Mouse (Mus musculus) lung, embryonic 16.5 days (tissue): ENCODE results near the gene Hoxb4. TPM values are rescaled to one million over a fixed set of nuclear protein-coding genes. Genes with fewer than 3 reads are reported as not detected.
A peak's percentile ranks its signal among the peaks of the same experiment; 100 is the strongest.

Experiments used
- ATAC-seq: fragments of 200-750 bp; cut with Nextera tagmentation; 2 replicates; pipeline ENCODE4 v1.8.0; 2017; ENCODE audit warnings: low read depth, mild to moderate bottlenecking, moderate library complexity
- H3K27ac ChIP-seq: fragments of 300-500 bp; sonication (generic); 2 replicates; pipeline ENCODE4 v1.5.1; 2014; ENCODE audit warnings: mild to moderate bottlenecking, control low read depth, low read length
- H3K27me3 ChIP-seq: fragments of 300-500 bp; sonication (generic); 2 replicates; pipeline ENCODE4 v1.6.1; 2014; ENCODE audit warnings: low read depth, low read length, mixed read lengths; ENCODE audit not compliant: control insufficient read depth, insufficient read depth
- H3K36me3 ChIP-seq: fragments of 300-500 bp; sonication (generic); 2 replicates; pipeline ENCODE4 v1.6.1; 2014; ENCODE audit warnings: low read length; ENCODE audit not compliant: control insufficient read depth, insufficient read depth
- H3K4me1 ChIP-seq: fragments of 300-500 bp; sonication (generic); replicated peaks from 2 replicates; pipeline ENCODE4 v1.6.1; 2014; ENCODE audit warnings: low read length, mixed read lengths; ENCODE audit not compliant: control insufficient read depth, insufficient read depth
- H3K4me2 ChIP-seq: fragments of 300-500 bp; sonication (generic); 2 replicates; pipeline ENCODE4 v1.6.1; 2014; ENCODE audit warnings: low read depth, low read length, control low read depth
- H3K4me3 ChIP-seq: fragments of 300-500 bp; sonication (generic); 2 replicates; pipeline ENCODE4 v1.5.1; 2014; ENCODE audit warnings: mild to moderate bottlenecking, low read length, control low read depth
- H3K9ac ChIP-seq: fragments of 300-500 bp; sonication (generic); 2 replicates; pipeline ENCODE4 v1.6.1; 2014; ENCODE audit warnings: low read length, control low read depth
- H3K9me3 ChIP-seq: fragments of 300-500 bp; sonication (generic); 2 replicates; pipeline ENCODE4 v1.6.1; 2016; ENCODE audit warnings: low read length; ENCODE audit not compliant: control insufficient read depth
- WGBS: fragments of 180-500 bp; shearing (Covaris S2); extraction: QIAGEN DNeasy Blood & Tissue Kit; methylation state at CpG from one replicate; pipeline ENCODE4 v1.1.7; 2014; 5-methylcytosine and 5-hydroxymethylcytosine counted together
- polyA plus RNA-seq: library from polyadenylated mRNA; unstranded; fragments of >200 nt; fragmentation: Nextera tagmentation; extraction: Ambion mirVana; gene quantifications from 2 replicates; pipeline ENCODE4 v1.2.1, GENCODE M21; 2015

Gene Hoxb4
- polyA plus RNA-seq, 1 experiment from 2014 or later = 3.4 TPM

- no peaks in the 10 kb centered on the region for H3K36me3 ChIP-seq
- peak within 1 kb of the TSS; percentile 75 for H3K4me3 ChIP-seq
- peaks cover 31% of the 10 kb centered on the region for H3K4me1 ChIP-seq
- H3K4me2 ChIP-seq = peak within 1 kb of the TSS; percentile 65
- peaks cover 20% of the 10 kb centered on the region for H3K27me3 ChIP-seq
- ATAC-seq = no peak
- H3K27ac ChIP-seq = peak within 1 kb of the TSS; percentile 87
- no peaks in the 10 kb centered on the region for H3K9me3 ChIP-seq
- H3K9ac ChIP-seq = peak within 1 kb of the TSS; percentile 63
- WGBS = 24% methylated on average over 2 of the region's 2 CpGs
These were observed 32.2 kb downstream of the Hoxb4 start, which contains the start of gene Hoxb2 for GRCm38 (mm10) chr11:96350341-96350624. Gene Hoxb2, plus strand, starts transcription at chr11:96350525.

GRCm38 (mm10) chr11:96350791-96351190, 32.7 kb downstream of the Hoxb4 start:
- no peak for ATAC-seq
- WGBS = 45% methylated on average over 2 of the region's 2 CpGs
- Histone ChIP-seq H3K36me3 (no peaks in the 10 kb centered on the region), H3K4me1 (peaks cover 26% of the 10 kb centered on the region), H3K9ac (peak overlapping the region; percentile 63), H3K9me3 (no peaks in the 10 kb centered on the region), H3K4me3 (no peak overlapping the region), H3K27me3 (peaks cover 18% of the 10 kb centered on the region), H3K27ac (peak overlapping the region; percentile 84), H3K4me2 (peak overlapping the region; percentile 65)

- peak overlapping the region; percentile 63 for H3K9ac ChIP-seq
- H3K4me3 ChIP-seq = peak overlapping the region; percentile 75
- H3K9me3 ChIP-seq = no peaks in the 10 kb centered on the region
- ATAC-seq = peak; percentile 29
- H3K27me3 ChIP-seq = peaks cover 12% of the 10 kb centered on the region
- 12% methylated on average over 11 of the region's 11 CpGs for WGBS
- H3K27ac ChIP-seq = peak overlapping the region; percentile 84
- H3K36me3 ChIP-seq = no peaks in the 10 kb centered on the region
- peaks cover 22% of the 10 kb centered on the region for H3K4me1 ChIP-seq
- peak overlapping the region; percentile 65 for H3K4me2 ChIP-seq
These were observed 33.2 kb downstream of the Hoxb4 start for GRCm38 (mm10) chr11:96351312-96351711.

GRCm38 (mm10) chr11:96351831-96352230, 33.8 kb downstream of the Hoxb4 start:
- peak overlapping the region; percentile 84 for H3K27ac ChIP-seq
- no peaks in the 10 kb centered on the region for H3K36me3 ChIP-seq
- ATAC-seq = peak; percentile 73
- H3K4me1 ChIP-seq = peaks cover 22% of the 10 kb centered on the region
- H3K9ac ChIP-seq = peak overlapping the region; percentile 92
- H3K9me3 ChIP-seq = no peaks in the 10 kb centered on the region
- peak overlapping the region; percentile 65 for H3K4me2 ChIP-seq
- WGBS = under 1% methylated on average over 22 of the region's 22 CpGs
- H3K4me3 ChIP-seq = peak overlapping the region; percentile 75
- H3K27me3 ChIP-seq = peaks cover 12% of the 10 kb centered on the region

DNA sequence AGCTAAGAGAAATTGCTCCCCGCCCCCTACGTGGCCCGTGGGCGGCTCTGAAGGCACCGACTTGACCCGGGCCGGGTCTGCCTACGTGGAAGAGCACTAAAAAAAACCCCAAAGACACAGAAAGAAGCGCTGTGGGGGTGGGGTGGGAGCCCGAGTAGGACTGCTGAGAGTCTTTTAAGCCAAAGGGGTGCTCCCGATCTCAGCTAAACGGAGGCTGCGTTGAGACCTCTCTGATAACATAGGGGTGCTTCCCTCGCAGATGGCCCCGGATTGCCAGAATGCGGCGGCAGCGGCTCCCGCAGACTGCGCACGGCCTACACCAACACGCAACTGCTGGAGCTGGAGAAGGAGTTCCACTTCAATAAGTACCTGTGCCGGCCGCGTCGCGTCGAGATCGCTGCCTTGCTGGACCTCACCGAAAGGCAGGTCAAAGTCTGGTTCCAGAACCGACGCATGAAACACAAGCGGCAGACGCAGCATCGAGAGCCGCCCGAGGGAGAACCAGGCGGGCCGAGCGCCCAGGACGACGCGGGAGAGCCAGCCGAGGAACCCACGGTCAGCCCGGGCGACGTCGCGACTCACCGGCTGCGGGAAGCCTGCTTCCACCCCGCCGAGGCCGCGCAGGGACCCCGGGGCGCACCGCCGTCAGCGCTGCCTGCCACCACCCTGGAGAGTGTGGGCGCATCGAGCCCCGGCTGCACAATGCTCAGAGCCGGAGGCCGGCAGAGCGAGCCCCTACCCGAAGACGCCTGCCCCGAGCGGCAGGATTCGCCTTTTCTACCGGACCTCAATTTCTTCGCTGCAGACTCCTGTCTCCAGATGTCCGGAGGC, 34.8 kb downstream of the Hoxb4 start:
- WGBS = under 1% methylated on average over 75 of the region's 75 CpGs

DNA sequence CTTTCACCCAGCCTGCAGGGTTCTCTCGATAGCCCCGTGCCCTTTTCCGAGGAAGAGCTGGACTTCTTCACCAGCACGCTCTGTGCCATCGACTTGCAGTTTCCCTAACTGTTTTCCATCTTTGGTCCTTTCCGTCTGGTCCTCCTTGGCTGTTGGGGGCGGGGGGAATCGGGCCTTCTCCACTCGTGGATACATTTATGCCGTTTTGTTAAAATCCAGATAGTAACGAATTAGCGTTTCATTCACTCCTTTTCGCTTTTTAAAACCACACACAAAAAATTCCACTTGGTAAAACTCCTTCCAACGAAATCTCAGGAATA, 35.4 kb downstream of the Hoxb4 start:
- Histone ChIP-seq H3K9ac (peak overlapping the region; percentile 92), H3K9me3 (no peaks in the 10 kb centered on the region), H3K4me1 (peaks cover 19% of the 10 kb centered on the region), H3K27me3 (peaks cover 12% of the 10 kb centered on the region), H3K4me2 (peak overlapping the region; percentile 65), H3K4me3 (peak overlapping the region; percentile 75), H3K36me3 (no peaks in the 10 kb centered on the region), H3K27ac (peak overlapping the region; percentile 84)
- 3% methylated on average over 14 of the region's 14 CpGs for WGBS
- no peak for ATAC-seq

More for the DNA sequence above, 34.8 kb downstream of the Hoxb4 start:
- Histone ChIP-seq H3K9me3 (no peaks in the 10 kb centered on the region), H3K4me3 (peak overlapping the region; percentile 75), H3K36me3 (no peaks in the 10 kb centered on the region), H3K4me2 (peak overlapping the region; percentile 65), H3K27me3 (peaks cover 12% of the 10 kb centered on the region), H3K9ac (peak overlapping the region; percentile 92), H3K27ac (peak overlapping the region; percentile 84), H3K4me1 (peaks cover 19% of the 10 kb centered on the region)
- peak; percentile 13 for ATAC-seq

- Histone ChIP-seq H3K9ac (peak overlapping the region; percentile 74), H3K9me3 (no peaks in the 10 kb centered on the region), H3K4me2 (peak overlapping the region; percentile 65), H3K27me3 (peaks cover 12% of the 10 kb centered on the region), H3K4me1 (peaks cover 19% of the 10 kb centered on the region), H3K27ac (peak overlapping the region; percentile 85), H3K36me3 (no peaks in the 10 kb centered on the region), H3K4me3 (peak overlapping the region; percentile 54)
- no peak for ATAC-seq
- 21% methylated on average over 8 of the region's 8 CpGs for WGBS
These were observed 35.9 kb downstream of the Hoxb4 start for GRCm38 (mm10) chr11:96353939-96354338.

DNA sequence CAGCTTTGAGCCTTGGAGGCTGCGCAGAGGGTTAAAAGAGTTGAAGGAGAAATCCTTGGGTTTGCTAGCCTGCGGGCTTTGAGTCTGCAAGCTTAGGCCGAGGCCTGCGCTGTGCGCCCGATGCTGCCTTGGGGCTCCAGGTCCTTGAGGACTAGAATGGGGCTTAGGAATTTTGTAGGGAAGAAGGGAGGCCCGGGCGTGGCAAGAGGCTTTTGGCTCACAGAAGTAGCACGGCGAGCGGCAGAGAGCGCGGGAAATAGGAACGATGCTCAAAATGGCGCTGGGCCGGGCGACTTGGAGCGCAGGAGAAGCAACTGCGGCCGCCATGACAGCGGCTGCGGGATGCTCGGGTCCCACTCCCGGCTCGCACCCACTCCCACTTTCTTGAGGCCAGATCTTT, 36.3 kb downstream of the Hoxb4 start:
- Histone ChIP-seq H3K36me3 (no peaks in the 10 kb centered on the region), H3K4me1 (peaks cover 19% of the 10 kb centered on the region), H3K27me3 (peaks cover 12% of the 10 kb centered on the region), H3K4me2 (peak overlapping the region; percentile 65), H3K9me3 (no peaks in the 10 kb centered on the region), H3K9ac (peak overlapping the region; percentile 74), H3K4me3 (peak overlapping the region; percentile 54), H3K27ac (peak overlapping the region; percentile 85)
- under 1% methylated on average over 25 of the region's 25 CpGs for WGBS
- no peak for ATAC-seq

DNA sequence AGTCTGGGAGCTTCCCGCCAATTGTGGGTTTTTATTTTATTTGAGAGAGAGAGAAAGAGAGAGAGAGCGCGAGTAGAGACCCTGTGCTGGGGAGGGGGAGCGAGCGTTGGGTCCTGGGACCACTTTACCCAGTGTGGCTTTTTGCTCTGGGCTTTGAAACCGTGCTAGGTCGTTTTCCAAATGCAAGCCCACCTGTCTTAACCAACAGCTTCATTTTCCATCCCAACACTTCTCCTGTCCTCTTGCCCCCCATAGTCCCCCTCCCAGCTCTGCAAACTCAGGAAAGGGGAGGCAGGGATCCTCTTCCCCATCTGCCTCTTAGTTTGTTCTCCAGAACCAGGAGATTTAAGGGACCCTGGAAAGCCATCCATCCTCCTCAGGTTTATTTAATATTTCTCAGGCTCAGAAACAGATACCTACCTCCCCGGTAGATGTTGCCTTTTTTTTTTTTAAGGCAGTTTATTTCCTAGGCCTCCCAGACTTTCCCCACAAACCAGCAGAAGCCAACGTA, 36.8 kb downstream of the Hoxb4 start:
- Histone ChIP-seq H3K27me3 (peaks cover 12% of the 10 kb centered on the region), H3K4me3 (peak overlapping the region; percentile 54), H3K27ac (peak overlapping the region; percentile 85), H3K9me3 (peaks cover 2% of the 10 kb centered on the region; the same call in 1 of the 2 replicates), H3K9ac (peak overlapping the region; percentile 74), H3K4me1 (peaks cover 15% of the 10 kb centered on the region), H3K36me3 (no peaks in the 10 kb centered on the region), H3K4me2 (peak overlapping the region; percentile 65)
- 8% methylated on average over 9 of the region's 9 CpGs for WGBS
- ATAC-seq = no peak
